17 mouse cellular contexts compared by ENCODE assay signal in the genomic region with DNA sequence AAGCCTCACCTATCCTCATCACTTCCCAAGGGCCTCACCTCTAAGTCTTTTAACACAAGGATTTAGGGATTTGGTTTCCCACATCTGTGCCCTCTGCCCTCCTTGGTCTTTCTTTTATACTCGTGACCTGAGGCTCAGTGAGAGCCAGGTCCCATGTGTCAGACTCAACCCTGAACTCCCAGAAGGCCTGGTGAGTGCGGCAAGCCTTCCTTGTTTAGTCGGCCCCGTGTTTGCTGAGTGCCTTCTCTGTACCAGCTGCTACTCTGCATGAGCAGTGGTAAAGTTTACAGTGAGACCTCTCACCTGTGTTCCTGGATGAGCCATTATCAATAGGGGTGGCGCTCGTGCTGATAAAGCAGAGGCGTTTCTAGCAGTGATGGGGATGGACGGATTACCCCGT.
"Had no signal": no experiment of that assay in that cellular context is flagged by ENCODE, and none has a peak within 500 bp of the region (broad histone marks: within the 10 kb centered on the region; RNA-seq: fewer than 3 reads in every experiment).

No protein-coding gene starts in this region.

- H3K27ac ChIP-seq: kidney, embryonic 15.5 days; left cerebral cortex, adult 2 months; limb, embryonic 12.5 days; limb, embryonic 15.5 days; liver, embryonic 14.5 days; macrophage; midbrain, embryonic 12.5 days had no signal

- H3K9me3 ChIP-seq: kidney, embryonic 15.5 days; limb, embryonic 15.5 days; midbrain, embryonic 12.5 days had no signal

- H3K36me3 ChIP-seq: kidney, embryonic 15.5 days; limb, embryonic 12.5 days; limb, embryonic 15.5 days; midbrain, embryonic 12.5 days had no signal

- H3K4me2 ChIP-seq: kidney, embryonic 15.5 days; limb, embryonic 12.5 days; limb, embryonic 15.5 days; liver, embryonic 11.5 days; lung, embryonic 14.5 days; midbrain, embryonic 12.5 days had no signal

- H3K27me3 ChIP-seq: kidney, embryonic 15.5 days; limb, embryonic 15.5 days had no signal

- H3K4me3 ChIP-seq: kidney, embryonic 15.5 days; left cerebral cortex, adult 2 months; limb, embryonic 12.5 days; limb, embryonic 15.5 days; midbrain, embryonic 12.5 days had no signal

- DNase-seq: kidney, postnatal 10 days; kidney, postnatal 36 days; layer of hippocampus, postnatal 36 days; left cerebral cortex, postnatal 4 days; liver, postnatal 0 days; lung, embryonic 14.5 days; thymus, adult 18-20 months; thymus, postnatal 36 days had no signal

- H3K9ac ChIP-seq: kidney, embryonic 15.5 days; limb, embryonic 12.5 days; limb, embryonic 15.5 days; liver, embryonic 14.5 days; liver, postnatal 0 days; lung, embryonic 14.5 days; midbrain, embryonic 12.5 days had no signal

- ATAC-seq: liver, postnatal 0 days; lung, postnatal 0 days had no signal
